Mouse (Mus musculus) left cerebral cortex, adult 18-20 months (tissue): ENCODE data around the gene Sept1. TPM values are rescaled to one million over a fixed set of nuclear protein-coding genes. Genes with fewer than 3 reads are reported as not detected.

Experiments
- DNase-seq, 2 experiments: peaks; one replicate each; pipeline ENCODE4 v3.0.0; 2021 to 2022; ENCODE audit warnings: low spot score in 2 of 2, mixed read lengths in 1 of 2
- long read RNA-seq, 2 experiments: library from polyadenylated mRNA; stranded (forward); transcript quantifications; one replicate each; pipeline ENCODE4 v2.0.0; 2021
- total RNA-seq, 2 experiments: library from RNA; stranded (reverse); gene quantifications; 2 replicates each; pipeline ENCODE4 v1.2.3; 2021

Gene Sept1
- total RNA-seq = 1 to 10 TPM; 4.4 to 4.5 TPM
- long read RNA-seq, experiment 1, partial matches to known transcripts = 2 of 4 reads
- long read RNA-seq, experiment 1, other reads (novel, unspliced or antisense) = 0 of 4 reads
- long read RNA-seq, experiment 2, partial matches to known transcripts = 1 of 2 reads
- long read RNA-seq, experiment 2, other reads (novel, unspliced or antisense) = 0 of 2 reads

- DNase-seq = peak; percentile 74 to 86
Observed at GRCm38 (mm10) chr7:127232622-127233367, at the start of gene Sept1, which contains the start of gene Zfp553. Gene Sept1 (minus strand): TSS chr7:127233130. Gene Zfp553 (plus strand): TSS chr7:127233061.

DNA sequence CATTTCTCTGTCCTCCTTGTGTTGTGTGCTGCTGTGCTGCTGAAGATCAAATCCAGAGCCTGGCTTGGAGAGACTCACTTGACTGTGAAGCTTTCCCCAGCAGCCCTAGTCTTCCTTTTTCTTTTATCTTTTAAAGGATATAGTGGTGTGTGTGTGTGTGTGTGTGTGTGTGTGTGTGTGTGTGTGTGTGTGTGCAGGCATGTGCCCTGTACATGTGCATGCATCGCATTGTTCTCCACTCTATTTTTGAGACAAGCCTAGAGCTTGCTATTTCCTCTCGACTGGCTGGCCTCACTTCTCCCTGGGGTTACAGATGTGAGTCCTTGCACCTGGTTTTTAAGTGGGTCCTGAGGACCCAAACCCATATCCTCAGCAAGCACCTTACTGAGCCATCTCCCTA is 49.3 kb upstream of the Sept1 start:
- no peak for DNase-seq

GRCm38 (mm10) chr7:127281114-127281513 is 48.2 kb upstream of the Sept1 start:
- DNase-seq = no peak

- no peak for DNase-seq
Observed at GRCm38 (mm10) chr7:127280092-127280491, 47.2 kb upstream of the Sept1 start.

GRCm38 (mm10) chr7:127278311-127278710 is 45.4 kb upstream of the Sept1 start:
- DNase-seq = no peak

DNA sequence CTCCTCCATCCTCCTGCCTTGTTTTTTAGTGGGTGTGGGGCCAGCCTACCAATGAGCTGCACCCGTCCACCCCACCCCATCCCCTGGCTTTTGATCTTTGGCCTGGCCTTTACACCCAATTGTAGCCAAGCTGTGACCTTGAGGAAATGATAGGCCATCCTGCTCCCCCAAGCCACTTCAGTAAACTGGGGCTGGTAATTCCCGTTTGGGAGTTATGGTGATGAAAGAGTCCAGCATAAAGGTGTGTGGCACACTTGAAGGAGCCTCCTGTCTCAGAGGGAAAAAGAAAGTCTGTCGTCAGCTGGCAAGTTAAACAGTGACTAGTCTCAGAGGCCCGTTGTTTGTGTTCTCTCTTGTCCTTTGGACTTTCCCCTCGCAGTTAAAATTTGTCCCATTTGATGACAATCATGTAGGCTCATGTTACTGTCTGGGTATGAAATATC is 43.6 kb upstream of the Sept1 start:
- no peak for DNase-seq

GRCm38 (mm10) chr7:127273925-127274789 is 41.2 kb upstream of the Sept1 start, which contains the start of gene Sephs2:
Gene Sephs2 (minus strand): TSS chr7:127274055.
- peak; percentile 92 to 94 for DNase-seq

DNA sequence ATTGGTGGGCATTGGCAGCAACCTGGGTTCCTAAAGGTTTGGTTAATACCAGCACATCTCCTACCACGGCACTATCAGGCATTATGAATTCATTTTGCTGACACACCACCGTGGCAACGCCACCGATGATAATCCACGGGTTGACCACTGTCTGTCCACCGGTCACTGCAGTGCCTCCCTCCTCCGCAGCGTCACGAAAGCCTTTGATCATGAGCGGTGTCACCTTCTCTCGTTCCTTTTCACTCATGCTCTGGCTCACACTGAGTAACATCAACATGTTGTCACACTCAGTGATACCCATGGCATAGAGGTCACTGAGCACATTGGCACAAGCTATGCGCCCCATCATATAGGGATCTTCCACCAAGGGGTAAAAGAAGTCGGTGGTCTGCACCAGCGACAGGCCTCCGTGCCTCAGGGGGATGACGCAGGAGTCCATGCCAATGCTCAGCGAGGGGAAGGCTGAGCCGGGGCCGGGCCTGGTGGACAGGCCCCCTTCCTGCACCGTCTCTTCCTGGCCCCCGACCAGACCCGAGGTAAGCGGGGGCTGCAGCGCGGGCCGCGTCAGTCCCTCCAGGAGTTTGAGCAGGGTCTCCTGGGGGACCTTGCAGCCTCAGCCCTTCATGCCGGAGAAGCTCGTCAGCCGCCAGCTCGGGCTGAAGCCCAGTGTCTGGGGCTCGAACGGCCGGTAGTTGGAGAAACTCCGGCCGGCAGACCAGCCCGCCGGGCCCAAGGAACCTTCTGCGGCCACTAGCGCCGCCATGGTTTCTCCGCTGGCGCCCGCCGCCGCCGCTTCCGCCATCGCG is 40.4 kb upstream of the Sept1 start:
- DNase-seq = no peak

GRCm38 (mm10) chr7:127272566-127272965 is 39.6 kb upstream of the Sept1 start:
- DNase-seq = no peak

GRCm38 (mm10) chr7:127271093-127271492 is 38.2 kb upstream of the Sept1 start:
- no peak for DNase-seq

DNA sequence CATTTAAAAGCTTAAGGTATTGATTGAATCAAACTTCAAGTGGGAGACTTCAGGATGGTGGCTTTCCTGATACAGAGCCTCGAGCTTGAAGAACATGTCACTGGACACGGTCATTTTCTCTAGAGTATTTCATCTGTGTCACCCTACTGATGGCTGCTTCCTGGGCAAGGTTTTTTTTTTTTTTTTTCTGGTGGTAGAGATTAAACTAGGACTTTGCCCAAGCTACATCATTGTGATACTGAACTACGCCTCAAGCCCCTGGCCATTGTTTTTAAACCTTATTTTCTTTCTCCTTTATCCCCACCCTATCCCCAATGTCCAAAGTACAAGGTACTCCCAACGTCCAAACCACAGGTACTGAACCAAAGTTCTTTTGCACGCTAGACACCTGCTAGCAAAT is 37.7 kb upstream of the Sept1 start:
- no peak for DNase-seq

DNA sequence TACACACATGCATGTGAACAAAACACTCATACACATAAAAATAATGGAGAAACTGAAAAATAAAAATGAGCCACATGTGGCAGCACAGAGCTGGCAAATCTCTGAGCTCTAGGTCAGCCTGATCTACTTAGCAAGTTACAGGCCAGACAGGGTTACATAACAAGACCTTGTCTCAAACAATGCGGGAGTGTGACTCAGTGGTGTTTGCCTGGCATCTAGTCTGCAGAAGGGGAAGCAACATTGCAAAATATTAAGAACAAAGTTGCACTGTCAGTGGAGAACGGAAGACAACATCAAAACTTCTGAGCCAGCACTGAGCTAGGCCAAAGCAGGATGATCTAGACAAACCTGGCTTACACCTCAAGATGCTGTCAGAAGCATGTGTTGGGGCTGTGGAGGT is 37.3 kb upstream of the Sept1 start:
- no peak for DNase-seq

DNA sequence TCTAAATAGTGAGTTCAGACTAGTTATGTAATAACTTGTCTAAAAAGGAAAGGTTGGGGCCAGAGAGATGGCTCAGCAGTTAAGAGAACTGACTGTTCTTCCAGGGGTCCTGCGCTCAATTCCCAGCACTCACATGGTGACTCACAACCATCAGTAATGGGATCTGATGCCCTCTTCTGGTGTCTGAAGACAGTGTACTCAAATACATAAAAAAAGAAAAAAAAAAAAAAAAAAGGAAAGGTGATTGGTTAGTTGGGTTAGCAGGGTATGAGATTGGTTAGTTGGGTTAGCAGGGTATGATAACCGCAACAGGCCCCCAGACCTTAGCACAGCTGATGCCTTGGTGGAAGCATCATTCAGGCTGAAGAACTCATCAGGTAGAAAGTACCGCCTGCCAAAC is 30.6 kb upstream of the Sept1 start:
- no peak for DNase-seq

DNA sequence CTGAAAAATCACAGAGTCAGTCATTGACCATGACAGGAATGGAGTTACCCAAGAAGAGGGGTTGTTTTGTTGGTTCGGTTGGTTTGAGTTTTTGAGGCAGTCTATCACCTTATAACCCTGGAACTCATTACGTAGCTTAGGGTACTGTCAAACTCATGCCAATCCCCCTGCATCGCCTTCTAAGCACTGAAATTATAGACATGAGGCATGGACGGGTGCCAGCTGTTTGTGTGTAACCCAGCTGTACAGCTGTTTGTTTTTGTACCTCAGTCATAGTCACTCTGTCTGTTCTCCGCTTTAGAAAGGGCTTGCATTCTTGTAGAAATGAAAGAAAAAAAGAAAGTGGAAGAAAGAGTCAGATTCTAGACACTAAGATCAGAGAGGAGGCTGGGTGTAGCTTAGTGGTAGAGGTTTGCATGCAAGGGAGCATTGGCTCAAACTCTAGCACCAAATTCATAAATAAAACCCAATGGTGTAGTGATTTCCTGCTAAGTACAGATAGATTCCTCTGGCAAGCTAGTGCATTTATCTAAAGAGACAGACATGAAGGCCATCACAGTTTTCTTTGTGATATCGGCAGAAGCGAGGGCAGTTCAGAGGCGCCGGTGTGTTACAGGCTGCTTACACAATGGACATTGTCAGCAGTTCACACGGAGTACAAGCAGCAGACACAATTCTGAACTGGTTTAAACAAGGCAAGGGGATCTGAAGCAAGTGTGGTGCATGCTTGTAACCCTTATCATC is 29.5 kb upstream of the Sept1 start:
- no peak for DNase-seq

- DNase-seq = peak; percentile 96 to 98
Observed at GRCm38 (mm10) chr7:127260309-127261111, 27.6 kb upstream of the Sept1 start, which contains the start of gene Dctpp1. Gene Dctpp1 (minus strand): TSS chr7:127260709.

DNA sequence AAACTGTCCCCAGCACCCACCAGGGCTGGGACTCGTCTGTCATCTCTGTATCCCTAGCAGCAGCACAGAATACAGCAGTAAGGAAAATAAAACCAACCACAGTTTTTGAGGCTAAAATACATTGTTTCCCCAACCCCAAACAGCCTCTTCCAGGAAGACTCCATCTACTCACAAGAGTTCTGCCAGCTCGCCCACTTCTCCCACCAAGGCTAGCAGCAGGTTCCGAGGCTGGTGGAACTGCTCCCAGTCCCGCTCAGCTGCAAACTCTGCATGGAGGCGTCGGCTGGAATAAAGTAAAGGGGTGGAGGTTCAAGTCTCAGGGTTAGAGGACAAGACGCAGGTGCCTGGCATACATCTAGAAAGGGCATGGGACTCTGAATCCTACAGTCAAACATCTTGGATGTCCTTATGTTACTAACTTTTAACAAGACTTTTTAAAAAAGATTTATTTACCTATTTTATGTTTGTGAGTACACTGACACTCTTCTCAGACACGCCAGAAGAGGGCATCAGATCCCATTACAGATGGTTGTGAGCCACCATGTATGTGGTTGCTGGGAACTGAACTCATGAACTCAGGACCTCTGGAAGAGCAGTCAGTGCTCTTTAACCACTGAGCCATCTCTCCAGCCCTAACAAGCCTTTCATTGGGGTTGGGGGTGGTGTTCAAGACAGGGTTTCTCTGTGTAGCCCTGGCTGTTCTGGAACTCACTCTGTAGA is 26.4 kb upstream of the Sept1 start:
- DNase-seq = peak in 1 of 2 experiments; percentile 54

DNA sequence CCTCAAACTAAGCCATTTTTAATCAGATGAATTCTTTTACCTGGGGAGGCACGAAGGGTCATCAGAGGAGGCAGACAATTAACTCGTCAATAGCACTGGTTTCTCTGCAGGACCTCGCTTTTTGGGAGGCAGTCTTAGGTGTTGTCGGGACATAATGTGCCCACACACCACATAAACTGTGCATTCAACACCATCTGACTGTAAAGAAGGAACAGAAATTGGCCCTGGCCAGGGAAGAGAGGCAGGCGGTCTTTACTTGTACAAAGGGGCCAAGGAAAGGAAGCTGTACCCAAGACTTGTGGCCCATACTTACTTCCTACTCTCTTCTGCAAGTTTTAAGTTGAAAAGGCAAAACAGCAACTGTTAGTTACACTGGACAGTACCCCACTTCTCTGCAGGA is 23.6 kb upstream of the Sept1 start:
- DNase-seq = no peak

DNA sequence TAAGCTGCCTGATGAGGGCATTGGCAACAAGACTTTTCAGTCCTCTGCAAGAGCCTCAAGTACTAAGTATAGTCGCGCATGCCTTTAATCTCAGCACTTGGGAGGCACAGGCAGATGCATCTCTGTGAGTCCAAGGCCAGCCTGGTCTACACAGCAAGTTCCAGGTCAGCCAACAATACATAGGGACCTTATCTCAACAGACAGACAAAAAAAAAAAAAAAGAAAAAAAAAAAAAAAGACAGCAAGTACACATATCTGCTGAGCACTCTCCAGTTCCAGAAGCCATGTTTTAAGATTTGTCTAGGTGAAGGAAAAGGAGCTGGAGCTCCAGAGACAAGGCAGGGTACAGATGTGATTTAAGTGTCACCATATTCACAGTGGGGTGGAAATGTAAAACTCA is 23.0 kb upstream of the Sept1 start:
- no peak for DNase-seq

GRCm38 (mm10) chr7:127255008-127255407 is 22.1 kb upstream of the Sept1 start:
- DNase-seq = no peak
